Mouse (Mus musculus): ENCODE results near the gene Cabin1.

DNA sequence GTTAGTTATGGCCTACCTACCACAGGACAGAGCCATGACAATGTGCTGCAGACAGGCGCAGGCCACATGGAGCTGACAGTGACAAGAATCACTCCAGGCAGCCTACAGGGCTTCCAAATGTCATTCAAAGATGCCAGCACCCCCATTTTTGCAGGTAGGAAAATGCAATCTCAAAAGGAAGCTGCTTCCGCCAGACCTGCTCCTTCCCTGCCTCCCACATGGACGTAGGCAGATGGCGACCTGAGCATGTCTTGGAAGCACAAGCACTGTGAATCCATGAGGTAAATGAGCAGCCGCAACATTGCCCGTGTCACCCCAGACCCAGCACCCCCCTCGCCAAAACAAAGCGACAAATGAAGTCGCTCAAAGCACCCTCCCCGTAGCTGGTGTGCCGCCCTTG lies 51.1 kb downstream of the Cabin1 start:
- TF ChIP-seq POLR2A (IDR thresholded peaks at IDR 0.05; ENCODE audit: control insufficient read depth in 1 of 2, insufficient read depth in 1 of 2, low read depth in 1 of 2, low read length in 2 of 2, poor library complexity in 1 of 2) (no peak), ZNF384 (IDR thresholded peaks at IDR 0.05; ENCODE audit: low read depth, low read length) (no peak), ZKSCAN1 (IDR thresholded peaks at IDR 0.05; ENCODE audit: low read depth, low read length) (no peak), EP300 (IDR thresholded peaks at IDR 0.05; ENCODE audit: low read depth in 1 of 2, low read length in 2 of 2) (no peak), MYC (IDR thresholded peaks at IDR 0.05; ENCODE audit: low read depth, low read length) (no peak), RAD21 (IDR thresholded peaks at IDR 0.05; ENCODE audit: low read depth, low read length) (no peak), GABPA (IDR thresholded peaks at IDR 0.05; ENCODE audit: low read depth, low read length) (no peak), MXI1 (IDR thresholded peaks at IDR 0.05; ENCODE audit: low read depth, low read length) (no peak)
